Mouse (Mus musculus) thymus, postnatal 10 days (tissue): ENCODE data around the gene Slx4ip.

Experiments used
- DNase-seq, 2 experiments: peaks; one replicate each; pipeline ENCODE4 v3.0.0; 2021; ENCODE audit warnings: low spot score in 2 of 2

Gene Slx4ip

GRCm38 (mm10) chr2:137101074-137101473 lies 210.1 kb downstream of the Slx4ip start:
- no peak for DNase-seq

GRCm38 (mm10) chr2:137107203-137107602 lies 216.2 kb downstream of the Slx4ip start:
- DNase-seq: no peak

GRCm38 (mm10) chr2:137107946-137108345 lies 216.9 kb downstream of the Slx4ip start:
- no peak for DNase-seq

GRCm38 (mm10) chr2:137109321-137110213 lies 218.5 kb downstream of the Slx4ip start:
- DNase-seq: no peak

- DNase-seq: no peak
Measured at GRCm38 (mm10) chr2:137110214-137110898, 219.3 kb downstream of the Slx4ip start.

GRCm38 (mm10) chr2:137113288-137114061 lies 222.5 kb downstream of the Slx4ip start:
- no peak for DNase-seq

GRCm38 (mm10) chr2:137114248-137115096 lies 223.5 kb downstream of the Slx4ip start:
- peak; percentile 10 to 23 for DNase-seq

- DNase-seq: no peak
Measured at GRCm38 (mm10) chr2:137115241-137116024, 224.4 kb downstream of the Slx4ip start.

GRCm38 (mm10) chr2:137116025-137116674 lies 225.1 kb downstream of the Slx4ip start, which contains the start of gene Jag1:
TSS of gene Jag1 (minus strand) at chr2:137116644.
- DNase-seq: no peak

- peak; percentile 19 to 38 for DNase-seq
Measured at GRCm38 (mm10) chr2:137116675-137117320, 225.8 kb downstream of the Slx4ip start.

GRCm38 (mm10) chr2:137117321-137117690 lies 226.3 kb downstream of the Slx4ip start:
- peak; percentile 9 to 52 for DNase-seq
